Mouse (Mus musculus): ENCODE measurements around the gene Zfp366.

- TF ChIP-seq CTCF (IDR thresholded peaks at IDR 0.05; ENCODE audit: insufficient read depth, low read depth, low read length), result no peak
- no peak for TF ChIP-seq POLR2A (IDR thresholded peaks at IDR 0.05; ENCODE audit: insufficient read depth, low read depth, low read length)
These were observed 11.7 kb downstream of the Zfp366 start for GRCm38 (mm10) chr13:99196314-99196713.

Data from olfactory bulb, adult 2 months (tissue).